Mouse (Mus musculus) embryonic fibroblast, embryonic 13.5 days (primary cell): ENCODE measurements at regions not wholly inside any gene's neighbourhood (a gene's known extent, or its start where the extent isn't known, plus 50 kb on each side); places are given as distances from the start of the nearest gene placed in this dataset.

Source experiments
- CTCF ChIP-seq: IDR thresholded peaks from 2 replicates; pipeline ENCODE4 v1.5.1; 2011; ENCODE audit warnings: mild to moderate bottlenecking, control low read depth, low read length, moderate library complexity, borderline replicate concordance; ENCODE audit not compliant: insufficient read depth
- POLR2A ChIP-seq: IDR thresholded peaks from 2 replicates; pipeline ENCODE4 v1.6.1; 2011; ENCODE audit warnings: low read depth, mild to moderate bottlenecking, control low read depth, low read length, moderate library complexity

GRCm38 (mm10) chr13:107514236-107514635, 492.3 kb upstream of the Kif2a start:
- TF ChIP-seq POLR2A (no peak), CTCF (no peak)
